Mouse (Mus musculus): ENCODE data around the gene Tnrc6b.

DNA sequence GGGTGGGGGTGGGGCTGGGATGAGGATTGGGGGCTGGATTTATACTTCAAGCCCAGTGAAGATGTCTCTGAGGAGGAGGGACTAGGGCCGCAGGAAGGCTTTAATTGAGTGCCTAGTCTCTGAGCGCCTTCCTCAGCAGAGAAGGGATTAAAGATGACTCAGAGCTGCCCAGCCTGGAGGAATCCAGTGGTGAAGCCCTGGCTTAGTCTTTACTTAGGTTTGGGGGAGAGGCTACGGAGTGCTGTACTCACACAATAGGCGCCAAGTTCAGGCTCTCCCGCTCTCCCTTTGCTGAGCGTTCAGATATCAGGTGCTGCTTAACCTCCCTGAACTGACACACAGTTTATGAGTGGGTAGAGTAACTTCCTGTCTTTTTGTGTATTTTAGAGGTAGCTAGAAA is 86.6 kb downstream of the Tnrc6b start:
- no peak; the same call in 1 of the 2 replicates for TF ChIP-seq ZMIZ1 (IDR thresholded peaks at IDR 0.05; ENCODE audit: low read depth, low read length)
- TF ChIP-seq NELFE (IDR thresholded peaks at IDR 0.05; ENCODE audit: low read depth, low read length), result no peak
- TF ChIP-seq CTCF (IDR thresholded peaks at IDR 0.05 in 2 of 3, conservative IDR thresholded peaks at IDR 0.05 in 1 of 3; ENCODE audit: control insufficient read depth in 1 of 3, insufficient read depth in 1 of 3, low read depth in 2 of 3, low read length in 3 of 3, poor library complexity in 1 of 3, severe bottlenecking in 1 of 3), result no peak
- TF ChIP-seq ELF1 (IDR thresholded peaks at IDR 0.05; ENCODE audit: low read depth, low read length), result no peak
- no peak for TF ChIP-seq KAT2A (conservative IDR thresholded peaks at IDR 0.05; ENCODE audit: low read depth, low read length)
- TF ChIP-seq CHD1 (IDR thresholded peaks at IDR 0.05; ENCODE audit: low read depth, low read length), result no peak
- no peak for TF ChIP-seq SMC3 (IDR thresholded peaks at IDR 0.05; ENCODE audit: low read depth, low read length)
- TF ChIP-seq POLR2A (IDR thresholded peaks at IDR 0.05; ENCODE audit: control insufficient read depth in 1 of 2, insufficient read depth in 1 of 2, low read depth in 1 of 2, low read length in 2 of 2, poor library complexity in 1 of 2), result no peak
- TF ChIP-seq RAD21 (IDR thresholded peaks at IDR 0.05; ENCODE audit: low read depth, low read length), result no peak
- no peak for TF ChIP-seq TAL1 (IDR thresholded peaks at IDR 0.05; ENCODE audit: low read length)
- no peak for TF ChIP-seq HCFC1 (IDR thresholded peaks at IDR 0.05; ENCODE audit: low read depth, low read length)

All from MEL (cell line).